Mouse (Mus musculus): ENCODE results near the gene Aldh5a1. TPM values are rescaled to one million over a fixed set of nuclear protein-coding genes. Genes with fewer than 3 reads are reported as not detected.

Gene Aldh5a1
- total RNA-seq, 4 experiments from 2014 or later = 59.8 to 71.7 (median 64.2) TPM

- DNase-seq (ENCODE audit: low spot score in 2 of 2) = no peak
Measured at GRCm38 (mm10) chr13:24866430-24867402, 70.7 kb downstream of the Aldh5a1 start.

DNA sequence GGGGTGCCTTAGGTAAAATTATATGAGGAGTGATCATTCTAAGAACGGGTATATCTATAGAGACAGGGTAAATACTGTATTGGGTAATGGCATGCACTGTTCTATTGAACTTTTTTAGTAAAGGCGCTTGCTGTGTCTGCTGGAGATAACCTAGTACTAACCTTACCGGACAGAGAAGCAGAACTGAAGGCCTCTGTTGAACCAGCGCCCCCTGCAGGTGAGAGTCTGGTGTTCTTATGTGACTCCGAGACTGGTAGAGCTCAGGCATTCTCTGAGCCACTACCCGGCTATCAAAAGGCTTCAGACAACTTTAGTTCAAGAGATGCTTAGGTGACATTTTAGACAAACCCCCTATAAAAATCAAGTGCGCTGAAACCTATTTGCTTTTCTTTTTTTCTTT, 74.9 kb downstream of the Aldh5a1 start:
- peak; percentile 26 to 59 for DNase-seq (ENCODE audit: low spot score in 2 of 2)

DNA sequence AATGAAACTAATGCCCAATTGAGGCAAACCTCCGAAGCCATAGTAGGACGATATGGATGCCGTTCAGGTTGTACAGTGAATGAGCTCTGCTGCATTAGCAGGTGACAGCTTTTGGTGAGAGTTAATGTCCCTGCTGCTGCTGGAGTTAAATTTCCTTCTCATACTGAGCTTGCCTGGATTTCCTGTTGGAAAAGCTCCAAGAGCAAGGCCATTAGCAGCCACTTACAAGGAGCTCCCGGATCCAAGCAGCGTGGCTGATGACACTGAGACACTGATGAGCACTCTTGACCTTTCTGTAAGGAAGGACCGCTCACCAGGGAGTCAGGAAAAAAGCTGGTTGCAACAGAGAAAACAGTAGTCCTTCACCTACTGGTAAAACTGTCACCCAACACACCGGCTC, 75.4 kb downstream of the Aldh5a1 start:
- DNase-seq (ENCODE audit: low spot score in 2 of 2) = no peak

GRCm38 (mm10) chr13:24861084-24861483, 76.4 kb downstream of the Aldh5a1 start:
- no peak for DNase-seq (ENCODE audit: low spot score in 2 of 2)

- DNase-seq (ENCODE audit: low spot score in 2 of 2) = no peak
Measured at GRCm38 (mm10) chr13:24859115-24859514, 78.3 kb downstream of the Aldh5a1 start.

Other genes with a start within 250 kb of the Aldh5a1 start
- not detected for gene Armh2, start 196.4 kb downstream of the Aldh5a1 start, total RNA-seq (2022)
- gene Gmnn, start 175.7 kb downstream of the Aldh5a1 start, total RNA-seq (2022) = 1 to 10 TPM; 2.0 to 5.6 (median 3.0) TPM
- 100 to 1,000 TPM; 137 to 156 (median 148) TPM for gene BC005537, start 136.0 kb downstream of the Aldh5a1 start, total RNA-seq (2022)
- 100 to 1,000 TPM in 2 of 4 experiments, 10 to 100 TPM in 2; 95.6 to 108 (median 98.4) TPM for gene Acot13, start 106.1 kb downstream of the Aldh5a1 start, total RNA-seq (2022)
- 10 to 100 TPM; 24.3 to 29.5 (median 25.4) TPM for gene Tdp2, start 106.0 kb downstream of the Aldh5a1 start, total RNA-seq (2022)
- 10 to 100 TPM; 21.6 to 29.6 (median 26.5) TPM for gene D130043K22Rik, start 92.5 kb downstream of the Aldh5a1 start, total RNA-seq (2022)
- gene Gpld1, start 5.5 kb upstream of the Aldh5a1 start, total RNA-seq (2022) = 10 to 100 TPM; 24.3 to 30.1 (median 27.6) TPM
- 10 to 100 TPM; 47.9 to 75.3 (median 57.4) TPM for gene Mrs2, start 82.7 kb upstream of the Aldh5a1 start, total RNA-seq (2022)
- gene Dcdc2a, start 118.3 kb upstream of the Aldh5a1 start, total RNA-seq (2022) = 10 to 100 TPM; 10.3 to 16.6 (median 14.1) TPM